9 mouse cellular contexts compared by ENCODE assay signal in the genomic region with DNA sequence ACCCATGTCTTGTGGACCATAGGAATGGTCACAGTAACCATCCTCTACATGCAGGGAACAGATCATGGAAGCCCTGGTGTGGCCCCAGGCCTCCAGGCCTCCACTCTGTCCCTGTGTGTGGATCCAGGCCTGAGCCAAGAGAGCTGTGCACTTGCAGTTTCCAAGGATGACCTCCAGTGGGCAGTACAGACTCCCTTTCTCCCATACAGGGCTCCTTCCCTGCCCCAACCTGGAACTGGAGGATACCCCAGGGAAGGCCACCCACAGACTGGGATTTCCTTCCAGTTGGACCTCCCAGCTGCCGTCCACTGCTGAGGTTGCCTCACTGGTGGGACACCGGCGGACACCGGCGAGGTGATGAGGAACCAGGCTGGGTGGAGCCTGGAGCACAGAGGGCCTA. TPM values are rescaled to one million over a fixed set of nuclear protein-coding genes. Genes with fewer than 3 reads are reported as not detected.
DNase-seq lines count a peak whose midpoint lies in the region; ATAC-seq and TF ChIP-seq lines count a peak whose summit lies in the region.
"Had no signal": no experiment of that assay in that cellular context is flagged by ENCODE, and none has a peak within 500 bp of the region (broad histone marks: within the 10 kb centered on the region; RNA-seq: fewer than 3 reads in every experiment).

No protein-coding gene starts in this region.

- no peaks in the 10 kb centered on the region for H3K4me1 ChIP-seq in heart, postnatal 0 days (ENCODE audit: control insufficient read depth, insufficient read depth)
- peaks cover 5% of the 10 kb centered on the region; the same call in 1 of the 2 replicates for H3K4me1 ChIP-seq in E14TG2a.4 (replicated peaks; ENCODE audit: low read depth, low read length)
- peaks cover 5% of the 10 kb centered on the region for H3K4me1 ChIP-seq in limb, embryonic 10.5 days

- H3K27ac ChIP-seq in heart, postnatal 0 days (ENCODE audit: low read depth): no peak overlapping the region
- H3K27ac ChIP-seq in limb, embryonic 10.5 days: peak overlapping the region; percentile 25; the same call in 1 of the 2 replicates

- DNase-seq in heart, postnatal 0 days (ENCODE audit: low spot score): peak; percentile 25
- DNase-seq in heart, adult 8-10 months (ENCODE audit: low spot score): no peak
- peak; percentile 60 for DNase-seq in c-Kit-positive CD71-positive TER-119-positive erythroid progenitor cells, embryonic 14.5 days (ENCODE audit: low spot score)
- DNase-seq in limb, embryonic 10.5 days (ENCODE audit: low spot score): peak; percentile 53
- peak; percentile 63 for DNase-seq in testis, postnatal 10 days (ENCODE audit: low spot score)
- no peak for DNase-seq in ovary, postnatal 36 days (ENCODE audit: low spot score)
- DNase-seq in right cerebral cortex, postnatal 4 days: no peak

- peak; percentile 48 for TF ChIP-seq CTCF in heart, postnatal 0 days (IDR thresholded peaks at IDR 0.05; ENCODE audit: low read depth)
- TF ChIP-seq CTCF in E14TG2a.4 (conservative IDR thresholded peaks at IDR 0.05; ENCODE audit: low read length): peak; percentile 94

- no peaks in the 10 kb centered on the region for H3K36me3 ChIP-seq in heart, postnatal 0 days (replicated peaks; ENCODE audit: control insufficient read depth, insufficient read depth, low read length)
- H3K36me3 ChIP-seq in E14TG2a.4 (ENCODE audit: insufficient read depth, low read length): no peaks in the 10 kb centered on the region
- no peaks in the 10 kb centered on the region for H3K36me3 ChIP-seq in limb, embryonic 10.5 days

- H3K9me3 ChIP-seq in heart, postnatal 0 days (replicated peaks; ENCODE audit: control insufficient read depth, low read length): no peaks in the 10 kb centered on the region
- H3K9me3 ChIP-seq in E14TG2a.4 (ENCODE audit: low read length): no peaks in the 10 kb centered on the region
- H3K9me3 ChIP-seq in limb, embryonic 10.5 days (replicated peaks): no peaks in the 10 kb centered on the region

- no peak overlapping the region for H3K9ac ChIP-seq in heart, postnatal 0 days (replicated peaks; ENCODE audit: low read depth, low read length)

- no peak for TF ChIP-seq EP300 in heart, postnatal 0 days (IDR thresholded peaks at IDR 0.05; ENCODE audit: low read depth)

- no peak overlapping the region for H3K4me2 ChIP-seq in heart, postnatal 0 days (ENCODE audit: low read depth, low read length)

- WGBS in heart, postnatal 0 days: 71% methylated on average over 5 of the region's 5 CpGs
- 56% methylated on average over 5 of the region's 5 CpGs for WGBS in limb, embryonic 10.5 days

- ATAC-seq in heart, postnatal 0 days (ENCODE audit: insufficient read depth, low read depth): no peak

- H3K27me3 ChIP-seq in heart, postnatal 0 days (ENCODE audit: control insufficient read depth, insufficient read depth, low read length): peaks cover 23% of the 10 kb centered on the region; the same call in 1 of the 2 replicates
- H3K27me3 ChIP-seq in E14TG2a.4 (ENCODE audit: insufficient read depth, low read length): peaks cover 28% of the 10 kb centered on the region
- H3K27me3 ChIP-seq in limb, embryonic 10.5 days (ENCODE audit: low read depth, poor library complexity, severe bottlenecking): no peaks in the 10 kb centered on the region

- H3K4me3 ChIP-seq in heart, postnatal 0 days (ENCODE audit: low read depth, low read length): no peak overlapping the region
- H3K4me3 ChIP-seq in E14TG2a.4 (replicated peaks; ENCODE audit: low read length): 0 out of 2 replicates have a peak overlapping the region, but pooled peaks have one; percentile 21
- no peak overlapping the region for H3K4me3 ChIP-seq in limb, embryonic 10.5 days

RNA-seq across cellular contexts. Expression of a gene that starts 29.6 kb away (rescaled TPM):
- 11.1 and 11.8 TPM in 2 replicates for total RNA-seq in heart, postnatal 0 days (2014; rRNA removed; ENCODE audit: low replicate concordance)
- polyA plus RNA-seq in heart, postnatal 0 days (2015; fragmentation: Nextera tagmentation; extraction: Ambion mirVana): 4.4 and 4.5 TPM in 2 replicates
- 10 to 100 TPM in 3 of 4 experiments, 1 to 10 TPM in 1; 7.5 to 12.1 (median 11.7) TPM for total RNA-seq in heart, adult 8-10 months (2022)
- polyA plus RNA-seq in limb, embryonic 10.5 days (2016; fragmentation: Nextera tagmentation; extraction: Ambion mirVana): 3.1 and 6.0 TPM in 2 replicates

RNA-seq across cellular contexts. Expression of a gene that starts 56.5 kb away (rescaled TPM):
- total RNA-seq in heart, postnatal 0 days (2014; rRNA removed; ENCODE audit: low replicate concordance): not detected in 2 replicates
- polyA plus RNA-seq in heart, postnatal 0 days (2015; fragmentation: Nextera tagmentation; extraction: Ambion mirVana): not detected in 2 replicates
- total RNA-seq in heart, adult 8-10 months (2022): not detected
- 0.41 and 0.46 TPM in 2 replicates for polyA plus RNA-seq in limb, embryonic 10.5 days (2016; fragmentation: Nextera tagmentation; extraction: Ambion mirVana)
- total RNA-seq: layer of hippocampus, postnatal 10 days had no signal

Comparison
In these comparisons a context has a peak if more than half of its experiments do, and no peak if none do; other contexts are left out.
1. DNase-seq: peak in heart, postnatal 0 days (single experiment), c-Kit-positive CD71-positive TER-119-positive erythroid progenitor cells, embryonic 14.5 days (single experiment), limb, embryonic 10.5 days (single experiment) and testis, postnatal 10 days (single experiment); none in heart, adult 8-10 months (single experiment), ovary, postnatal 36 days (single experiment) and right cerebral cortex, postnatal 4 days (single experiment).